Mouse (Mus musculus) kidney, postnatal 0 days (tissue): ENCODE results near the gene Man1c1. TPM values are rescaled to one million over a fixed set of nuclear protein-coding genes. Genes with fewer than 3 reads are reported as not detected.
A peak's percentile ranks its signal among the peaks of the same experiment; 100 is the strongest.

Source experiments
- ATAC-seq: fragments of 200-750 bp; cut with Nextera tagmentation; replicated peaks from 2 replicates; pipeline ENCODE4 v1.8.0; 2017; ENCODE audit warnings: low read depth, moderate number of reproducible peaks, moderate TSS enrichment, moderate library complexity; ENCODE audit not compliant: low FRiP score
- DNase-seq: peaks from one replicate; pipeline ENCODE4 v3.0.0-alpha.2; 2016; ENCODE audit warnings: low spot score
- H3K27ac ChIP-seq: fragments of 300-500 bp; sonication (generic); 2 replicates; pipeline ENCODE4 v1.5.1; 2014; ENCODE audit warnings: mild to moderate bottlenecking
- H3K27me3 ChIP-seq: fragments of 300-500 bp; sonication (generic); 2 replicates; pipeline ENCODE4 v1.6.1; 2014; ENCODE audit warnings: low read length, mixed read lengths; ENCODE audit not compliant: insufficient read depth
- H3K36me3 ChIP-seq: fragments of 300-500 bp; sonication (generic); 2 replicates; pipeline ENCODE4 v1.6.1; 2014; ENCODE audit warnings: low read length, mixed read lengths; ENCODE audit not compliant: insufficient read depth
- H3K4me1 ChIP-seq: fragments of 300-500 bp; sonication (generic); replicated peaks from 2 replicates; pipeline ENCODE4 v1.6.1; 2014; ENCODE audit warnings: antibody characterized with exemption, low read length, mixed read lengths; ENCODE audit not compliant: insufficient read depth
- H3K4me2 ChIP-seq: fragments of 300-500 bp; sonication (generic); 2 replicates; pipeline ENCODE4 v1.6.1; 2014; ENCODE audit warnings: mild to moderate bottlenecking, low read length, moderate library complexity, mixed read lengths
- H3K4me3 ChIP-seq: fragments of 300-500 bp; sonication (generic); replicated peaks from 2 replicates; pipeline ENCODE4 v1.5.1; 2014; ENCODE audit warnings: low read depth, low read length
- H3K9ac ChIP-seq: fragments of 300-500 bp; sonication (generic); 2 replicates; pipeline ENCODE4 v1.6.1; 2014; ENCODE audit warnings: low read depth, low read length
- H3K9me3 ChIP-seq: fragments of 300-500 bp; sonication (generic); replicated peaks from 2 replicates; pipeline ENCODE4 v1.6.1; 2016; ENCODE audit warnings: low read length, inconsistent platforms, mixed read lengths
- CTCF ChIP-seq: IDR thresholded peaks from 2 replicates; pipeline ENCODE4 v1.5.1; 2016; ENCODE audit warnings: antibody characterized with exemption, low read depth, mild to moderate bottlenecking, moderate library complexity
- WGBS: fragments of 180-500 bp; shearing (Covaris S2); extraction: QIAGEN DNeasy Blood & Tissue Kit; methylation state at CpG from one replicate; pipeline ENCODE4 v1.1.7; 2014; 5-methylcytosine and 5-hydroxymethylcytosine counted together
- polyA plus RNA-seq: library from polyadenylated mRNA; unstranded; fragments of >200 nt; fragmentation: Nextera tagmentation; extraction: Ambion mirVana; gene quantifications from 2 replicates; pipeline ENCODE4 v1.2.1, GENCODE M21; 2015

The Man1c1 gene
- polyA plus RNA-seq, 1 experiment from 2014 or later: 3.2 TPM

DNA sequence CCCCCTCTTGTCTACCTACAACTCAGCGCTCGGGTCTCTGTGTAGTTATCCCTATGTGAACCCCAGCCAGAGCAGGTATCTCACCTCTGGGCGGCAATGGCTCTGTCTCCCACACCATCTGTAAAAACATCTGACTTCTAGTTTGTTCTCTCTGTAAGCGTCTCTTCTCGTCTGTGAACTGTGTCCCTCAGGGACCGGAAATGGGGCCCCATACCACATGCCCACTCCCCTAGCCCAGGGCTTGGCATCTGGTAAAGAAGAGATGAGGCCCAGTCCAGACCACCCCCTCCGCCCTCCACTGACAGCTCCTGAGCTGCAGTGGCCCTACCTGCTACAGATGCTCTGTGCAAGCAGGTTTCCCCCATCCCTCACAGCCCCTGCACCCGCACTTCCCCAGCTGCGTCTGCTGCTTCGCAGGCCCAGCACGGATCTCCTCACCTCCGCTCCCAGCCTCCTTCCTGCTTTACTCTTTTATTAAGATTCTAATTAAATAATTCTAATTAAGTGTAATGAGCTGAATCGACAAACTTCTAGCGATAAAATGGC lies 33.3 kb upstream of the Man1c1 start:
- no peaks in the 10 kb centered on the region for H3K36me3 ChIP-seq
- no peak overlapping the region for H3K9ac ChIP-seq
- H3K27me3 ChIP-seq: no peaks in the 10 kb centered on the region
- peaks cover 10% of the 10 kb centered on the region for H3K4me1 ChIP-seq
- no peak for TF ChIP-seq CTCF
- no peak for DNase-seq
- H3K9me3 ChIP-seq: no peaks in the 10 kb centered on the region
- WGBS: 57% methylated on average over 14 of the region's 14 CpGs
- no peak overlapping the region for H3K4me3 ChIP-seq
- H3K4me2 ChIP-seq: no peak overlapping the region
- ATAC-seq: no peak
- no peak overlapping the region for H3K27ac ChIP-seq

DNA sequence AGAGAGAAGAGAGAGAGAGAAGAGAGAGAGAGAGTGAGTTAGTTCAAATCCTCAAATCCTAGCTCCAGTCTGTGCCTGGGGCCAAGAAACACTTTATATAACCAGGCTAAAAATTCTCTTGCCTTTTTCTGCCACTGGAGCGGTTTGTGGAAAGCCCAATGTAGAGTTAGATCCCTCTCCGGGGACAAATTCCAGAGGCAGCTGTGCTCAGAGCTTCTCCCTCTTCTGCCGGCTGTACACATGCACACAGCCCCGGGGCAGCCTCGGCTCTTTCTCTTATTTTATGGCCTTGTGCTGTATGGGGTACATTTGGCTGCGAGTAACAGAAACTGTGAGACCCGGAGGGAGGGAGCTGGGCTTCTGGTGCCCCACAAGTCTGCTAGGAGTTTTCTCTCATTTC lies 32.1 kb upstream of the Man1c1 start:
- WGBS: 50% methylated on average over 7 of the region's 7 CpGs
- DNase-seq: peak; percentile 36
- no peaks in the 10 kb centered on the region for H3K27me3 ChIP-seq

DNA sequence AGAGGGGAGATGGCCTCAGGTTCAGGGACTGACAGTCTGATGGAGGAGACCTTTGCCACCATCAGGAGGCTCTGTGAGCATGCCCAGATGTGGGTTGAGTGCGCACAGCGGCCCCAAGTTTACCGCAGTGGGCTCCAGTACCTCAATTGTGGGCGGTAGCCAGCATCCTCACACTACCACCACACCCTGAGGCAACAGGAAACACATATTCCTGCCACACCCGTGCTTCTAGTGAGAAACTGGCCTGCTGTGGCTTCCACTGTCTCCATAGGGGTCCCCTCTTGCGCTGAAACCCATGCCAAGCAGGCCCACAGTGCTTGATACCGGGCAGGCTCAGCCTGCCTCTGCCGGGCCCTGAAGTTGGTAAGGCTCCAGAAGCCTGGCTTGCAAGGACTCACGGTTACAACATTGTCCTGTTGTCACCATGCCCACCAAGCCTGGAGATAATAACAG lies 30.6 kb upstream of the Man1c1 start:
- no peaks in the 10 kb centered on the region for H3K9me3 ChIP-seq
- no peak overlapping the region for H3K4me3 ChIP-seq
- ATAC-seq (peak; percentile 8; the same call in 1 of the 2 replicates), DNase-seq (no peak)
- no peaks in the 10 kb centered on the region for H3K27me3 ChIP-seq
- no peaks in the 10 kb centered on the region for H3K36me3 ChIP-seq
- H3K4me1 ChIP-seq: peaks cover 12% of the 10 kb centered on the region
- WGBS: 57% methylated on average over 9 of the region's 9 CpGs
- no peak overlapping the region for H3K9ac ChIP-seq
- H3K27ac ChIP-seq: peak overlapping the region; percentile 62
- peak overlapping the region; percentile 24; the same call in 1 of the 2 replicates for H3K4me2 ChIP-seq
- no peak; the same call in 1 of the 2 replicates for TF ChIP-seq CTCF

More for the DNA sequence above, 32.1 kb upstream of the Man1c1 start:
- Histone ChIP-seq H3K4me2 (no peak overlapping the region), H3K4me1 (peaks cover 10% of the 10 kb centered on the region), H3K9ac (no peak overlapping the region), H3K9me3 (no peaks in the 10 kb centered on the region), H3K36me3 (no peaks in the 10 kb centered on the region), H3K27ac (no peak overlapping the region), H3K4me3 (no peak overlapping the region)
- no peak for ATAC-seq
- TF ChIP-seq CTCF: no peak

DNA sequence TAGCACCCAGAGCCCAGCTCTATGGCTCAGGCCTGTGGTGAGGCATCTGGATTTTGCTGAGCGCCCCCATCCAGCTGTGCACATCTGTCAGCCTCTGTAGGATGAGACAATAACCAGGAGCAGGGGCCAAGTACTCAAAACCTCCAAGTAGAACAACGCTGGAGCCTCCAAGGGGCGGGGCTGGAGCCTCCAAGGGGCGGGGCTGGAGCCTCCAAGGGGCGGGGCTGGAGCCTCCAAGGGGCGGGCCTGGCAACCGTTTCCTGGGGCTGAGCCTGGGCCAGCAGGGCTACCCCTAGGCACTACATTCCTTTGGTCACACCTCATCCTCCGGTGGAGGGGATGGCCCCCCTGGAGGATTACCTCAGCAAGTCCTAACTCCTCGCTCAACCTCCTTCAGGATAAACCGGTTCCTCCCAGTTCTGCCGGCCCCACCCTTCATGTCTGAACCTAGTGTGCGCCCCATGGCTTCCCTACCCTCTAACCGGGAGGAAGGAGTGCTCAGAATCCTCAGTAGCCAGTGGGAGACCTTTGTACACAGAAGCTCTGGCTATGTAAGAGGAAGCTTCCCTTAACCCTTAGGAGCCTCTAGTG lies 30.0 kb upstream of the Man1c1 start:
- no peaks in the 10 kb centered on the region for H3K27me3 ChIP-seq
- H3K27ac ChIP-seq: peak overlapping the region; percentile 62
- H3K9me3 ChIP-seq: no peaks in the 10 kb centered on the region
- H3K4me1 ChIP-seq: peaks cover 12% of the 10 kb centered on the region
- peak; percentile 85 for ATAC-seq
- TF ChIP-seq CTCF: no peak
- no peaks in the 10 kb centered on the region for H3K36me3 ChIP-seq
- DNase-seq: peak; percentile 71
- WGBS: 6% methylated on average over 13 of the region's 13 CpGs
- no peak overlapping the region for H3K4me3 ChIP-seq
- H3K4me2 ChIP-seq: peak overlapping the region; percentile 24; the same call in 1 of the 2 replicates
- H3K9ac ChIP-seq: no peak overlapping the region

DNA sequence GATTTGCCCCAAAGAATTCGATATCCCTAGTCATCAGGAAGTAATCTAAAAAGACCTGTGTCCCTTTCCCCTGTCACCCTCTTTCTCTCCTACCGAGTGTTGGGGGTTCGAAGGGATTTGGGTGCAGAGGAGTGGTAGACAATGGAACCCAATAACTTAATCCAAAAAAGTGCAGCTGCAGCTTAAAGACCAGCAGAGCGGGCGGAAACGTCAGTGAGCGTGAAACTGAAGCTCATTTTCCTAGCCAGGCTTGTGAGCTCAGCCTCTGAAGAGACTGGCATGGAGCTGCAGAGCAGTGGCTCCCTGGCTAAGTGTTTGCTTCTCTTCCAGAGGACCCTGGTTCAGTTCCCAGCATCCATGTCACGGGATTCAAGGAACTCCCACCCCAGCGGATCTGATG lies 29.3 kb upstream of the Man1c1 start:
- H3K9ac ChIP-seq: no peak overlapping the region
- DNase-seq (no peak), ATAC-seq (no peak)
- 54% methylated on average over 9 of the region's 9 CpGs for WGBS
- no peak overlapping the region for H3K4me3 ChIP-seq
- no peak overlapping the region for H3K27ac ChIP-seq
- no peaks in the 10 kb centered on the region for H3K27me3 ChIP-seq
- H3K36me3 ChIP-seq: no peaks in the 10 kb centered on the region
- no peak overlapping the region for H3K4me2 ChIP-seq
- H3K4me1 ChIP-seq: peaks cover 12% of the 10 kb centered on the region
- TF ChIP-seq CTCF: no peak
- H3K9me3 ChIP-seq: no peaks in the 10 kb centered on the region

DNA sequence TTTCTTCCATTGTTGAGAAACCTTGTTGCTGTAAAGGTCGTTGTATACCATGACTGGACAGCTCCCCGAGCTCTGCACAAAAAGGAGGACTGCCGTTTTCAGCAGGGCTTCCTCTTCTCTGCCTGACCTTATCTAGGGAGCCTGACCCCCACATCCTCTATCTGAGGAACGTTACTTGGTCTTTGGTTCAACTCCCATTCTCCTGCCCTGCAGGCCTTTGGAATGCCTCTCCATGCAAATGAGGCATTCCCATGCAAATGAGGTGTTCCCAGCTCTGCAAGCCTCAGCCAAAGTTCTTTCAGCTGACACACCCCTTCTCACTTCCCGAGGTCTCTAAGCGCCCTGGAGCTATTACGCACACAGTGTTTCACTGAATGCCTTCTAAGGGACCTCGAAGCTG lies 26.0 kb upstream of the Man1c1 start:
- Histone ChIP-seq H3K27ac (no peak overlapping the region), H3K9me3 (no peaks in the 10 kb centered on the region), H3K36me3 (no peaks in the 10 kb centered on the region), H3K4me1 (peaks cover 13% of the 10 kb centered on the region), H3K4me3 (no peak overlapping the region), H3K9ac (no peak overlapping the region), H3K4me2 (no peak overlapping the region), H3K27me3 (no peaks in the 10 kb centered on the region)
- DNase-seq: peak; percentile 73
- WGBS: 3% methylated on average over 8 of the region's 8 CpGs
- no peak for TF ChIP-seq CTCF
- ATAC-seq: no peak
